Mouse (Mus musculus) embryonic facial prominence, embryonic 13.5 days (tissue): Measurements from ENCODE around the gene Itgb3. TPM values are rescaled to one million over a fixed set of nuclear protein-coding genes. Genes with fewer than 3 reads are reported as not detected.
A peak's percentile ranks its signal among the peaks of the same experiment; 100 is the strongest.

Source experiments
- ATAC-seq: fragments of 200-750 bp; cut with Nextera tagmentation; 2 replicates; pipeline ENCODE4 v1.8.0; 2017; ENCODE audit warnings: low read depth; ENCODE audit not compliant: insufficient number of reproducible peaks, insufficient read depth, low FRiP score, low TSS enrichment
- H3K27ac ChIP-seq: fragments of 300-500 bp; sonication (generic); 2 replicates; pipeline ENCODE4 v1.5.1; 2015; ENCODE audit warnings: moderate library complexity, mild to moderate bottlenecking, inconsistent platforms
- H3K27me3 ChIP-seq: fragments of 300-500 bp; sonication (generic); 2 replicates; pipeline ENCODE4 v1.6.1; 2015; ENCODE audit warnings: mild to moderate bottlenecking, inconsistent platforms
- H3K36me3 ChIP-seq: fragments of 300-500 bp; sonication (generic); 2 replicates; pipeline ENCODE4 v1.6.1; 2015; ENCODE audit warnings: mild to moderate bottlenecking, inconsistent platforms
- H3K4me1 ChIP-seq: fragments of 300-500 bp; sonication (generic); 2 replicates; pipeline ENCODE4 v1.6.1; 2015; ENCODE audit warnings: inconsistent platforms
- H3K4me2 ChIP-seq: fragments of 300-500 bp; sonication (generic); 2 replicates; pipeline ENCODE4 v1.6.1; 2015; ENCODE audit warnings: moderate library complexity, mild to moderate bottlenecking, inconsistent platforms
- H3K4me3 ChIP-seq: fragments of 300-500 bp; sonication (generic); 2 replicates; pipeline ENCODE4 v1.5.1; 2015; ENCODE audit warnings: mild to moderate bottlenecking, inconsistent platforms
- H3K9ac ChIP-seq: fragments of 300-500 bp; sonication (generic); 2 replicates; pipeline ENCODE4 v1.6.1; 2015; ENCODE audit warnings: mild to moderate bottlenecking, inconsistent platforms
- H3K9me3 ChIP-seq: fragments of 300-500 bp; sonication (generic); 2 replicates; pipeline ENCODE4 v1.6.1; 2016; ENCODE audit warnings: inconsistent platforms
- WGBS: fragments of 180-500 bp; shearing (Covaris S2); methylation state at CpG from one replicate; pipeline ENCODE4 v1.1.7; 2015; ENCODE audit warnings: mixed read lengths; 5-methylcytosine and 5-hydroxymethylcytosine counted together
- polyA plus RNA-seq: library from polyadenylated mRNA; unstranded; fragments of >200 nt; fragmentation: Nextera tagmentation; extraction: Ambion mirVana; gene quantifications from 2 replicates; pipeline ENCODE4 v1.2.1, GENCODE M21; 2015

Itgb3 gene
- polyA plus RNA-seq, 1 experiment from 2014 or later, result 3.9 TPM

GRCm38 (mm10) chr11:104664441-104664840 is 56.6 kb downstream of the Itgb3 start:
- no peaks in the 10 kb centered on the region for H3K36me3 ChIP-seq
- no peak overlapping the region for H3K4me3 ChIP-seq
- H3K27ac ChIP-seq, result no peak overlapping the region
- no peak overlapping the region for H3K4me2 ChIP-seq
- peaks cover 10% of the 10 kb centered on the region for H3K4me1 ChIP-seq
- no peak overlapping the region for H3K9ac ChIP-seq
- no peaks in the 10 kb centered on the region for H3K27me3 ChIP-seq
- ATAC-seq, result no peak
- no peaks in the 10 kb centered on the region for H3K9me3 ChIP-seq

GRCm38 (mm10) chr11:104667399-104667798 is 59.6 kb downstream of the Itgb3 start:
- Histone ChIP-seq H3K9ac (no peak overlapping the region), H3K4me3 (no peak overlapping the region), H3K4me2 (no peak overlapping the region), H3K27ac (no peak overlapping the region), H3K36me3 (no peaks in the 10 kb centered on the region), H3K27me3 (no peaks in the 10 kb centered on the region), H3K9me3 (no peaks in the 10 kb centered on the region), H3K4me1 (peaks cover 10% of the 10 kb centered on the region)
- 38% methylated on average over 5 of the region's 5 CpGs for WGBS
- ATAC-seq, result no peak

GRCm38 (mm10) chr11:104673412-104673811 is 65.6 kb downstream of the Itgb3 start:
- no peaks in the 10 kb centered on the region for H3K27me3 ChIP-seq
- no peak overlapping the region for H3K9ac ChIP-seq
- no peaks in the 10 kb centered on the region for H3K36me3 ChIP-seq
- 60% methylated on average over 4 of the region's 4 CpGs for WGBS
- no peak overlapping the region for H3K4me3 ChIP-seq
- no peak overlapping the region for H3K4me2 ChIP-seq
- no peak overlapping the region for H3K27ac ChIP-seq
- ATAC-seq, result no peak
- no peaks in the 10 kb centered on the region for H3K4me1 ChIP-seq
- H3K9me3 ChIP-seq, result no peaks in the 10 kb centered on the region

- H3K4me1 ChIP-seq, result no peaks in the 10 kb centered on the region
- no peak overlapping the region for H3K27ac ChIP-seq
- no peaks in the 10 kb centered on the region for H3K36me3 ChIP-seq
- no peak overlapping the region for H3K4me2 ChIP-seq
- H3K9ac ChIP-seq, result no peak overlapping the region
- H3K4me3 ChIP-seq, result no peak overlapping the region
- H3K9me3 ChIP-seq, result no peaks in the 10 kb centered on the region
- 92% methylated on average over 11 of the region's 11 CpGs for WGBS
- no peak for ATAC-seq
- H3K27me3 ChIP-seq, result no peaks in the 10 kb centered on the region
Measured at GRCm38 (mm10) chr11:104674768-104675167, 67.0 kb downstream of the Itgb3 start.

- Histone ChIP-seq H3K27ac (no peak within 1 kb of the TSS), H3K4me3 (no peak within 1 kb of the TSS), H3K4me2 (peak within 1 kb of the TSS; percentile 39), H3K4me1 (no peaks in the 10 kb centered on the region), H3K9ac (no peak within 1 kb of the TSS), H3K36me3 (no peaks in the 10 kb centered on the region), H3K27me3 (peaks cover 6% of the 10 kb centered on the region; the same call in 1 of the 2 replicates), H3K9me3 (no peaks in the 10 kb centered on the region)
- no peak for ATAC-seq
- WGBS, result 31% methylated on average over 23 of the region's 23 CpGs
Measured at GRCm38 (mm10) chr11:104685548-104685947, 77.7 kb downstream of the Itgb3 start, which contains the start of gene Gm11639. Gene Gm11639, plus strand, starts transcription at chr11:104685707.

- Histone ChIP-seq H3K27ac (no peak overlapping the region), H3K4me1 (no peaks in the 10 kb centered on the region), H3K9me3 (no peaks in the 10 kb centered on the region), H3K4me2 (no peak overlapping the region), H3K27me3 (no peaks in the 10 kb centered on the region), H3K36me3 (no peaks in the 10 kb centered on the region), H3K9ac (no peak overlapping the region), H3K4me3 (no peak overlapping the region)
- ATAC-seq, result no peak
- WGBS, result 89% methylated on average over 6 of the region's 6 CpGs
Measured at GRCm38 (mm10) chr11:104693235-104693634, 85.4 kb downstream of the Itgb3 start.

DNA sequence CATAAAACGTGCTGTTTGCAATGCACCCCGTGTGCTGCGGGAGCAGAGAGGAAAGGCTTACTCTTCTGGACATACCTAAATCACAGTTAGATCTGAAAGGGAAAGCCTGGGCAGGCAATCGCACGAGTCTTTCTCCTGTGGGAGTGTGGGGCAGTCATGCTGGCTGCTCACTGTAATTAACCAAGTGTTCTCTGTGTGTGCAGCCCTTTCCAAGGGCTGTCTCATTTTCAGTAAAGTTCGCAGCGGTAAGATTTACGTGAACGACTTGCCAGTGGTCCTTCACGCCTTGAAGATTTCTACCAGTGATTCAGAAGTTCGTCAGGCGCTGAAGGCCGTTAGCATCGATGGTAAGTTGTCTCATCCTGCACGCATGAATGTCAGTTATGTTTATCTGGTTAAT is 96.3 kb downstream of the Itgb3 start:
- H3K9me3 ChIP-seq, result no peaks in the 10 kb centered on the region
- no peaks in the 10 kb centered on the region for H3K27me3 ChIP-seq
- no peak for ATAC-seq
- no peak overlapping the region for H3K4me3 ChIP-seq
- H3K9ac ChIP-seq, result no peak overlapping the region
- H3K4me1 ChIP-seq, result no peaks in the 10 kb centered on the region
- no peaks in the 10 kb centered on the region for H3K36me3 ChIP-seq
- H3K27ac ChIP-seq, result no peak overlapping the region
- 73% methylated on average over 15 of the region's 15 CpGs for WGBS
- H3K4me2 ChIP-seq, result no peak overlapping the region

- Histone ChIP-seq H3K27me3 (no peaks in the 10 kb centered on the region), H3K4me2 (no peak overlapping the region), H3K27ac (no peak overlapping the region), H3K9me3 (no peaks in the 10 kb centered on the region), H3K4me3 (no peak overlapping the region), H3K4me1 (no peaks in the 10 kb centered on the region), H3K9ac (no peak overlapping the region), H3K36me3 (no peaks in the 10 kb centered on the region)
- 70% methylated on average over 2 of the region's 2 CpGs for WGBS
- no peak for ATAC-seq
Measured at GRCm38 (mm10) chr11:104707084-104707483, 99.3 kb downstream of the Itgb3 start.

Other genes with a start within 250 kb of the Itgb3 start
- gene Kansl1, start 139.1 kb upstream of the Itgb3 start, polyA plus RNA-seq, result 29.9 and 32.0 TPM in 2 replicates
- gene Cdc27, start 57.4 kb upstream of the Itgb3 start, polyA plus RNA-seq, result 45.4 and 57.1 TPM in 2 replicates
- gene Myl4, start 57.3 kb upstream of the Itgb3 start, polyA plus RNA-seq, result 18.0 and 21.7 TPM in 2 replicates
- gene Gm11639, start 77.7 kb downstream of the Itgb3 start, polyA plus RNA-seq, result 0.01 TPM in 1 of 2 replicates, not detected in the other